Mouse (Mus musculus) right cerebral cortex, postnatal 10 days (tissue): ENCODE measurements around the gene Zfp316.

Experiments used
- DNase-seq, 2 experiments: peaks; one replicate each; pipeline ENCODE4 v3.0.0; 2021; ENCODE audit warnings: low spot score in 2 of 2

Zfp316 gene

DNA sequence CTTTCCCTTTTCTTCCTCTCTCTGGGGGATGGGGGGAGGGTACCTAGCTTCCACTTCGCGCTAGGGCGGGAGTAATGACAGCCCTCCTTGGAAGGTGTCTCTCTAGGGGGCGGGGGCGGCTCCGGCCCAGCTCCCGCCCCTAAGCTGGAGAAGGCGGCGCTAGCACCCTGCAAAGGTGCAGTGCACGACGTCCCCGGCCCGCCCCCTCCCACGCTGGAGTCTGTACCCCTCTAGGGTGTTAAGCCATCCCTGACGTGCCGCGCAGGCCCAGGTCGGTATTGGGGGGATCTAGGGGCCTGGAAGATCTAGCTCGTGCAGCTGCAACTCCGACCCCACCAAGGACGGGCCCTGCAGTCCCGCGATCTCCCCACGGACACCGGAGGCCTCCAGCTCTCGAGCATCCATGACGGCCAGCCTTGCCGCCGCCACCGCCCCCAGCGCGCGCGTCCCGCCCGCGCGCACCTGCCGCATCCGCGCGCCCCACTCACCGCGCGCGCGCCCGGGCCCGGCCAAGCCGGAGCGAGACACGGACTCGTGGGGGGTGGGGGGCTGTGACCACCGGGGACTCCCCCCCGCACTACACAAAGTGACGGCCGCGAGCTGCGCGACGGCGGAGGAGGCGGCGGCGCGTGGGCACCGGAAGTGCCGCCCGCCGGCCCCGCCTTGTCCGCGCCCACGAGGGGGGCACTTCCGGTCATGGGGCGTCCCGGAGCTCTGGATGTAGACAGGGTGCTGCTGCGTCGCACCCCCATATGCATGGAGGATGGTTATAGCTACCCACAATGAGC is at the start of gene Zfp316:
Zfp316 (minus strand) TSS at position 660 of the 788 bp plus-strand sequence.
- DNase-seq: peak; percentile 85 to 87

DNA sequence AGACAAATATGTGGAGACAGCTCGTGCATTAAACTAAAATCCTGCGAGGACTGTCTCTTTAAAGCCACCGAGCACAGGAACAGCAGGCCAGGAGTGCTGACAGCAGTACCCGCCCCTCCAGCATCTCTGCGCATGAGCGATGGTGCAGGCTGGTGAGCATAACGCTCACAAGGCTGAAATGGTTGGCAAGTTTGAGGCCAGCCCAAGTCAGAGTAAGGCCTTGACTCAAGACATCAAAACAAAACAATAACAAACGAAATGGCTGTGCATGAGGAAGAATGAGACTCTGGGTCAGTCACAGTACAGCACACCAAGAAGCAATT is 47.4 kb upstream of the Zfp316 start:
- no peak for DNase-seq

DNA sequence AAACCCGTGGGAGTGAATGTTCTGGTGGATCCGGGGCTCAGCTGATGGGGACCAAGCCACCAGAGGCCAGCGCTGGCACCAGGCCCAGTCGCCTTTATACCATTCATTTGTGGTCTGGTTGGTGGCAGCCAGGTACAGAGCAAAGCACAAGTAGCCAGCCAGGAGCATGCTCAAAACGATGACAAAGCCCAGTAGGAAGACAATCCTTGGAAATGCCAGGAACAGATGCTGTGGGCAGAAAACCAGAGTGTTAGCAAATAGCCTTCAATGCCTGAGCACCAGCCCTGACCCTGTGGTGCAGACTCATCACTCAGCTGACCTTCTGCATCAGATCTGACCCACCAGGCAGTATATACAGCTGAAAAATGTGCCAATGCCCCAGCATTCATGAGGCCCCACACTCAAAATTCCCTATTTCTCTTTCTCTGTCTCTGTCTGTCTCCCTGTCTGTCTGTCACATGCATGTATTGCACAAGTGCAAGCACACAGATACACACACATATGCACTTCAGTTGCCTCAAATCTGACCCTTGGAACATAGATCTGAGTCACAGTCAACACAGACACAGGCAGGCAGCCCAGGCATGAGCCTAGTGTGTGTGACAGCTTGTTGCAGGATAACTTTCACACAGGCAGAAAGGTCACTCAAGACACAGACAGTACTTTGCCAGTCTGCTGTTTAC is 46.9 kb upstream of the Zfp316 start:
- DNase-seq: no peak

DNA sequence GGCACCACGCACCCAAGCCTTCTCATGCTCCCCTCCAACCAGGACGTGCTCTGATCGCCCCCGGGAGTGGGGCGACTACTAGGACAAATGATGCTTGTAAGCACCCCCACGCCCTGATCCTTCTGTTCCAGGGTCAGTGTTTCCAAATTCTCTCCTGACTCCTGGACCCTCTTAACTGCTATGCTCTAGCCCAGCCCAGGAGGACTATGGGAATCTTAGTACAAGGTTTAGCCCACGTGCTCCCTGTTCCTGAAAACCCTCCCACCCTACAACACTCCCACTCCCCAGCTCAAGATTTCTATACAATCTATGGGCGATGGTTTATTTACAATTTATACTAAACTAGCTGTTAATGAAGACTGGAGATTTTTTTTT is 45.7 kb upstream of the Zfp316 start:
- no peak for DNase-seq

DNA sequence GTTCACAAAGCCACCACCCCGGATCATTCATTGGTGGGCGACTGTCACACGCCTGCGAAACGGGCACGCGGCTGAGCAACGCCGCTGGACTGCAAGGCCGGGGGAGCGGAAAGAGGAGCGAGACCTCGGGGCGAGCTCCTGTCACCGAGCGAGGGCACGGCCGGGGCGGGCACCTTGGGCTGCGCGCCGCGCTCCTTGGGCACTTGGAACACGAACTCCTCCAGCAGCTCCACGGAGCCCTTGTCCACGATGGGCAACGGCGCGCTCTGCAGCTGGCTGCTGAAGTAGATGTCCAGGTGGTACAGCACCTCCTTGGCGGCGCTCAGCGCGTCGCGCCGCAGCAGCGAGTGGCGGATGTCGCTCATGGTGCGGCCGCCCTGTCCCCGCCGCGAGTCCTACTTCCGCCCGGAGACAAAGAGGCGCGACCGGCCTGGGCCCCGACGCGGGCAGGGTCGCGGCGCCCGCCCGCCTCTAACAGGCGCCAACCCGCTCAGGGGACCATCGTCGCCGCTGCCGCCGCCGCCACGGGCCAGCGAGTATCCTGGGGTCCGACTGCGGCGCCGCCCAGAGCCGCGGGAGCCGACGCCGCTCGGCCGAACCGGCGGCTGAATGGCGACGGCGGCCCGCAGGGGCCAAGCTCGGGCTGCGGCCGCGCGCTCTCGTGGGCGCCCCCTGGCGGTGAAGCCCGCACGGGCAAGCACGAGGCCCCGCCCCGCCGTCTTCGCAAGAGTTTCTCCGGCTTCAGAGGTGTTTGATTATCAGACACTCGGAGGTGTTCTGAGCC is 45.1 kb upstream of the Zfp316 start, which contains the start of gene E130309D02Rik:
E130309D02Rik (minus strand) TSS at position 631 of the 784 bp plus-strand sequence.
- DNase-seq: peak; percentile 88 to 91

DNA sequence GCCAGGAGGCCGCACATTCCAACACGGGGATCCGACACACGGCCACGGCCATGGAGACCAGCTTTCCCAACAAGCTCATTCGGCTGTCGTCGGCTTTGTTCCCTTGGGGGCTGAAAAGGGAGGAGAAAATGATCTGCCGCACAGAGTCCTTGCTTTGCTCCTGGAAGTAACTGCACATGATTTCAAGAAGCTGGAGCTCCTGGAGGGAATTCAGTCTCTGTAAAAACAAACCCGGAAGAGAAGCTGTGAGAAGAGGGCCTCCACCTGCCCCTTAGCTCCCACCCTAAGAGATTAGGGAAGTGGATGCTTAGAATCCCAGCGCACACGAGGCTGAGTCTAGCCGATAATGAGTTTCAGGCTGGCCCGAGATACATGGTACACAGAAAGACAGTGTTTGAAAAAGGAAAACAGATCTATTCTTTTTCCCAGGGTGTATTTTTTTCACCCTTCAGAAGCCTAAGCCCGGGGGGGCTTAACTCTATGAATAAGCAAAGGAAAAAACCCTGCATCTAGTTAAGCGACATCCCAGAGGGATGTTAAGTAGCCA is 44.4 kb upstream of the Zfp316 start:
- no peak for DNase-seq

DNA sequence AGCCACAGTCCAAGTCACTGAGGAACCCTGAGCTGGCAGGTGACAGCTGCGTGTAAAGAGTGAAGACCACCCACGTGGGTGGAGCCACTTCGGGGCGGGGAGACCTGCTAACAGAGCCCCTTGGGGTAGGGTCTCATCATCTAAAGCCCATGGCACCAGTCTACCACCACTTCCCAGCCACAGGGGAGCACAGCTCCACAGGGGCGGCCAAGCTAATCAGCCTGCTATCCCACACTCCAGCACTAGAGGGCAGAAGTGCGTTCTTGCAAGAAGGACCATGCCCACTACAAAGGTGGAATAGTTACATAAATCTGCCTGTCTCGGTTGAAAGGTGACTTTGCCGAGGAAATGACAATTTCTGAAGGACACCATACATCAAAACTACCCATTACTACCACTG is 42.1 kb upstream of the Zfp316 start:
- DNase-seq: peak; percentile 69 to 79

DNA sequence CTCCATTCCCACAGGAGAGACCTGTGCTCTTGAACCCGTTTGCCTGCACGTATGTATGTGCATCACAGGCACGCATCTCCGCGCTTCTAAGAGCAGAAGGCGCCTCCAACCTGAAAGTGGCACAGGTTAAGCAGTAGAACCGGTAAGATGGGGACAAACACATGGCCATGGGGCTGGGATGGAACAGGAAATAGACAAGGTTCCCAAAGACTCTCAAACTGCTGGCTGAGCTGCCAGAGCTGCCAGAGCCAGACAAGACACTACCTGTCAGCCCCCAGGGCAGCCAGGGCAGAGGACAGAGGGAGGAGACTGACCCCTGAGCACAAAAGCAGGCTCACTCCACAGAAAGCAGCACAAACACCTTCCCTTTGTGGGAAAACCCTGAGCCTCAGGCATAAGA is 40.1 kb upstream of the Zfp316 start:
- no peak for DNase-seq

DNA sequence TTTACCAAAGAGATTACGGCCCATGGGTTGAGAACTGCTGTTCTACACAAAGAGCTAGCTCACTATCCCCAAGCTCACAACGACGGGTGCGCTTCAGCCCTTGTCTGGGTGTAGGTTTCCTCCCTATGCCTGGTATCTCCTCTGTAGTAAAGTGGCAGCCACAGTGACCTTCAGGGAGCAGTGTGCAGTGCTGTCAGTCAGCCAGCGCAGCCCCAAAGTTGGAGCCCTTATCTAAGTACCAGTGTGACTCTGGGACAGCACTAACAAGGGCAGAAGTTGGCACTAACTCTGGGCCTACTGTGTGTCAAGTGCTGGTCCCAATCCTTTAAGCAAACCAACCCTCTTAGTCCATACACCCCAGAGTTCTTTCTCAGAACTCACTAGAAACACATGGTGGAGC is 39.0 kb upstream of the Zfp316 start:
- DNase-seq: no peak

DNA sequence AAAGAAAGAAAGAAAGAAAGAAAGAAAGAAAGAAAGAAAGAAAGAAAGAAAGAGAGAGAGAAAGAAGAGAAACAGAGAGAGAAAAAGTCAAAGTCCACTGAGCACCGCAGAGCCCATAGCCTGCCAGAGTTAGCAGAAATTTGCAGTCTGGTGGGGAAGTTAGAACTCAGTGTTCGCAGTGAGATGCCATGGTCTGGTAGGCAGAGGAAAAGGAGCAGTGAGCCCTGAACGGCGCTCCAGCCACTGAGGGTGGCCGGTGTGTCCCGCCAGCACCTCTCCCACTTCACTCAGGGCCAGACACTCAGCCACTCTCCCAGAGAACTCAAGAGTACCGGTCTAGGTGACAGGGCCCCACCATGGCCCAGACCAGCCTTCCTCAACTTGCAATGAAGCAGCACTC is 34.4 kb upstream of the Zfp316 start:
- DNase-seq: no peak

DNA sequence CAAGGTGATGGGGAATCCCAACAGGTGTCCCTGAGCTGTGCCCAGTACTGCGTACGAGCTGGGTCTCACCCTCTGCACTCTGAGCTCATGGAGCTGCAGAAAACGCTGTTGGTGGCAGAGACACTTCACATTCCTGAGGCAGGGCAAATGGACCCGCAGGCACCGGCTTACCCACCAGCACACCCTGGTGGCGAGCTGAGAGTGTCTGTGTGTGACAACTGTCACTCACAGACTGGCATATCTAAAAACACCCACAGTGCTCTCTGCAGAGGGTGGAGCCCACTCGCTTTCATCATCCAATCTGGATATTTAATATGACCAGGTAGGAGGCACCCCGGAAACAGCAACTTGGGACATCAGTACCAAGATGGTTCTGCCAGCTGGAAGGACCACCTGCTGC is 31.5 kb upstream of the Zfp316 start:
- no peak for DNase-seq

DNA sequence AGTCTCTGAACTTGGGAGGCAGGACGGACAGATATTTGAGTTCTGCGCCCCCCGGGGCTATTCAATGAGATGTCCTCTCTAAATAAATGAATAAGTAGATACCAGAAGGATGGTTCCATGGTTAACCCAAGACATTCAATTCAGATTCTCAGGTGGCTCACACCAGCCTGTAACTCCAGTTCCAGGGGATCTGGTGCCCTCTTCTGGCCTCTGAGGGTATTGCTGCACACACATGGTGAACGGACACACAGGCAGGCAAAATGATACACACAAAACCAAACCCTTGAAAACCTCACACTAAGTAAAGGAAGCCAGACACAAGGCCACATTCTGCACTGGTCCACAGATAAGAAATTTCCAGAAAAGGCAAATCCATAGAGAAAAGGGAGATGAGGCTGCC is 29.9 kb upstream of the Zfp316 start:
- DNase-seq: peak; percentile 67 to 78

DNA sequence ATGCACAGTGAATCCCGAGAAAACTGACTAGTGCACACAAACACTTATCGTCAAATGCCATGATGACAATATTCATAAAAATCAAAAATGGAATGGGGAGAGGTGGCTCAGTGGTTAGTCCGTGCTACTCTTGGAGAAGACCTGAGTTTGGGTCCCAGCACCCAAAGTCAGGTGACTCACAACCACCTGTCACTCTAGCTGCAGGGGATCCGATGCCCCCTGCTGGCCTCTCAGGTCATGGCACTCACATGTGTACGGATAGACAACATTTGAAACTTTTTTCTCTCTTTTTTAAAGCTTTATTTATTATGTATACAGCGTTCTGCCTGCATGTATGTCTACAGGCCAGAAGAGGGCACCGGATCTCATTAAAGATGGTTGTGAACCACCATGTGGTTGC is 28.6 kb upstream of the Zfp316 start:
- no peak for DNase-seq

DNA sequence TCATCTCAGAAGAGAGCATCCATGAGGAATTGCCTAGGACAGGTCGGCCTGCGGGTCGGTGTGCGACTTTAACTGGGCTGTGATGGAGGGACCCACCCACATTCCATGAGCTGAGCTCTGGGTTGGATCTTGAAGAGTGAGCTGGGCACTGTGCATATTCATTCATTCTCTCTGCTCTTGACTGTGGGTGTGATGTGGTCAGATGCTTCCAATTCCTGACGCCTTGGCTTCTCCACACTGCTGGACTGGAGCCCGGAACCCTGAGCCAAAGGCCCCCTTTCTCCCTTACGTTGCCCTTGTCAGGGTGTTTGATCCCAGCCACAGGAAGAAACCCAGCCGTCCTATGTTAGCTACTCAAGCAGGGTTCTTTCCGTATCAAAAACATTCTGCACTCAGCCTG is 28.2 kb upstream of the Zfp316 start:
- DNase-seq: no peak

DNA sequence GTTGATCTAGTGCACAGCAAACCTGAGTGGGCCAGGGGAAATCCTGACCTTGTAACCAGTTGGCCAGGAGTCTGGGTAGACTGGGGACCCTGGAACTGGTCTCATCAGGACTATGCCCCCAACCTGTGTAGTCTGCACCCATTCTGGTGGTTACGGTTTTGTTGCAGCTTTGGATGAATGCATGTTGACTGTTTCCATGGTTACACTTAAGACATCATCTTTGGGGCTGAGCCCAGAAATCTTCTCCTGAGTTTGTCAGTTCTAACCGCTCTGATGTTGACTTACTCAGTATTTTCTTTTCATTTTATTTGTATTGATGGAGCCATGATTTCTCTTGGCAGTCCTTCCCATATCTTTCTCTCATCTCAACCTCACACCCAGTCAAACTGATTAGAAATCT is 25.5 kb upstream of the Zfp316 start:
- DNase-seq: peak in 1 of 2 experiments; percentile 67

DNA sequence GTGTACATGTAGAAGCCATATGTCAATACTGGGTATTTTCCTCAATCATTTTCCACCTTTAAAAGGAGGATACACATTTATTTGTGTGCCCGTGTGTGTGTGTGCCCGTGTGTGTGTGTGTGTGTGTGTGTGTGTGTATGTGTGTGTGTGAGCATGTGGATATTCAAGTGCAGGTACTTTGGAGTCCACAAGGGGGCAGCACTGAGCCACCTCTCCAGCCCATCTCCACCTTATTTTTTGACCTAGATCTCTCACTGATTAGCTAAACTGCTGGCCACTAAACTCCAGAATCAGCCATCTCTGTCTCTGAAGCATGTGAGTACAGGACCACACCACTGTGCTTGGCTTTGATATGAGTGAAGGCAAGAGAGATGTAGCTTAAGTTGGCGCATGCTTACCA is 25.0 kb upstream of the Zfp316 start:
- DNase-seq: no peak

DNA sequence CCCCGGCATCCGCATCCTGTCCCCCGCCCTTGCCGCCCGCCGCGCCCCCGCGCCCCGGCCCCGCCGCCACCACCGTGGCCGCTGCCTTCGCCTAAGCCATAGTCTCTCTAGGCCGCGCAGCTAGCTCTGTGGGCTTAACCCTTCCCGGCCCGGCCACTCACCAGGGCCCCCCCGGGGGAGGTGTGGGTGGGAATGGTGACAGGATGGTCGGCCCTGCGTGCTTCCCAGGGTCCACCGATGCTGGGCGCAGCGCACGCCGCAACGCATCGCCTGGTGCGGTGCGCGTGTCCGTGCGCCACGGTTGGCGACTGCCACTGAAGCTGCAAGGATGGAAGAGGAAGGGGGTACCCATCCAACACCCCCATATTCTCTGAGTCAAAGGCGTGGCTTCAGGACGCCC is 23.6 kb upstream of the Zfp316 start, which contains the start of gene Zfp853:
Zfp853 (minus strand) TSS at position 220 of the 400 bp plus-strand sequence.
- DNase-seq: peak; percentile 62 to 64

DNA sequence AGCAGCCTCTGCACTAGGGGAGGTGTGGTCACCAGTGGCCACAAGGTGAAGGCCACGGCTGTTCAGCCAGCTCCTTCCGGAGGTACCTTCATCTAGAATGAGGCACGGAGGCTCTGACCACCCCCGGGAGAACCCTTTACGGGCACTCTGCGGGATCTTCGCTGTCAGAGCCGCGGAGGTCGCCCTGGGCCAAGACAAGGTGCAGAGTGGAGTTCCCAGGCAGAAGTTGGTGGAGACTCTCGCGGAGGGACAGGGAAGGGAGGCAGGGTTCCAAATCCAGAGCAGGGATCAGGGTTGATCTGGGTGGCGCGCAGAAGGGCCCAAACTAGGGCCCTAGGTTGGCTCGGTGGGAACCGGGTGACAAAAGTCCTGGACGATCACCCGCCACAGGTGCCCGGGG is 23.1 kb upstream of the Zfp316 start:
- DNase-seq: no peak

DNA sequence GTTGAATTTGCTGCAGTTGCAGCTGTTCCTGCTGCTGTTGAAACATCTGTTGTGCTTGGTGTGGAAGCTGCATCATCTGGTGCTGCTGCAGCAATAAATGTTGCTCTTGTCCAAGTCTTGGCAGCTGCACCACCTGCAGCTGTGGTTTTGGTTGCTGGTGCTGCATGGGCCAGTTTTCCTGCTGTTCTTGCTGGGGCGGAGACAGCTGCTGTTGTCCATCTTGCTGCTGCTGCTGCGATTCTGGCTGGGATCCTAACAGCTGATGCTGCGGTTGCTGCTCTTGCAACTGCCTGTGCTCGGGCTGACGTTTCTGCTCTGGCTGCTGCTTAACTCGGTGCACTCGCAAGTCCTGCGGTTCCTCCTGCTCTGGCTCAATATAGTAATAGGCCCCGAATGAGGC is 19.5 kb upstream of the Zfp316 start:
- no peak for DNase-seq

DNA sequence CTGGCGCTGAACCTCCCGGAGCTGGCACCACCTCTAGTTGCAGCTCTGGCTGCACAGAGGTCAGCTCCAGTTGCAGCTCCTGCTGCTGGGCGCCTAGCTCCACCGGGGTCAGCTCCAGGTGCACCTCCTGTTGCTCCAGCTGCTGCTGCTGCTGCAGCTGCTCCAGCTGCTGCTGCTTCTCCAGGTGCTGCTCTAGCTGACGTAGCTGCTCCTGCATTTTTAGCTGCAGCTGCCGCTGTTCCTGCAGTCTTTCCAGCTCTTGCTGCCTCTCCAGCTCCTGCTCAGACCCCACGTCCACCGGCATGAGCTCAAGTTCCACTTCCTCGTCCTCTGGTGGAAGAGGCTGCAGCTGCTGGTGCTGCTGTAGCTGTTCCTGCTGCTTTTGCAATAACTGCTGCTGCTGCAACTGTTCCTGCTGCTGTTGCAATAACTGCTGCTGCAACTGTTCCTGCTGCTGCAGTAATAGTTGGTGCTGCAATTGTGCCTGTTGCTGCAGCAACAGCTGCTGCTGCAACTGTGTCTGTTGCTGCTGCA is 18.6 kb upstream of the Zfp316 start:
- DNase-seq: no peak

DNA sequence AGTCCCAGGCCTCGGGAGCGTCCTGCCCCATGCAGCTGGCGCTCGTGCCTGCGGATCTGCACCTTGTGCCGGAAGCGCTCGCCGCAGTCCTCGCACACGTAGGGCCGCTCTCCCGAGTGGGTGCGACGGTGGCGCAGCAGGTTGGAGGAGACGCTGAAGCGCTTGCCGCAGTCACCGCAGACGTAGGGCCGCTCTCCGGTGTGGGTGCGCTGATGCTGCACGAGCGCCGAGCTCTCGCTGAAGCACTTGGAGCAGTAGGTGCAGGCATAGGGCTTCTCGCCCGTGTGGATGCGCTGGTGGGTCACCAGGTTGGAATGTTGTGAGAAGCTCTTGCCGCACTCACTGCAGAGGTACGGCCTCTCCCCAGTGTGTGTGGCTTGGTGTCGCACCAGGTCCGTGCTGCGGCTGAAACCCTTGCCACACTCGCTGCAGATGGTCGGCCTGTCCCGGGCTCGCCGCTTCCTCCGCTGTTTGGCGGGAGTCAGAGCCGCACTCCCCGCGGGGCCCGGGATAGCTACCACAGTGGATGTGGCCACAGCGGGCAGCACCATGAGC is 18.0 kb upstream of the Zfp316 start:
- DNase-seq: no peak

DNA sequence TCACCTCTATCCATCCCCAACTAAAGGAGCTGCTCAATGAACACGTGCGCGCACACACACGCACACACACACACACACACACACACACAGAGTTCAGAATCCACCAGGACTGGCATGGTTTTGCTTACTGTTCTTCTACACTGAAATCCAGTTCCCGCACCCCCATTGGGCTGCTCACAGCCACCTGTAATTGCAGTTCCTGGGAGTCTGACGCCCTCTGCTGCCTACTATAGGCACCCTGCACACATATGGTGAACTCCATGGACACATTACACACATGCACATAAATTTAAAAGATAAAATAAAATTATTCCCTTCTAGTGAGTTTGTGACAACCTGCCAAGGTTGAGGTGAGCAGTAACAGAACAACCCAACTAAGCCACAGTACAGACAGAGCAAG is 14.9 kb upstream of the Zfp316 start:
- no peak for DNase-seq
